Mouse (Mus musculus) lung, postnatal 36 days (tissue): Measurements from ENCODE around the gene C1qtnf4.
A peak's percentile ranks its signal among the peaks of the same experiment; 100 is the strongest.

Source experiments
- DNase-seq: peaks from one replicate; pipeline ENCODE4 v3.0.0; 2022; ENCODE audit warnings: mixed read lengths

C1qtnf4 gene

DNA sequence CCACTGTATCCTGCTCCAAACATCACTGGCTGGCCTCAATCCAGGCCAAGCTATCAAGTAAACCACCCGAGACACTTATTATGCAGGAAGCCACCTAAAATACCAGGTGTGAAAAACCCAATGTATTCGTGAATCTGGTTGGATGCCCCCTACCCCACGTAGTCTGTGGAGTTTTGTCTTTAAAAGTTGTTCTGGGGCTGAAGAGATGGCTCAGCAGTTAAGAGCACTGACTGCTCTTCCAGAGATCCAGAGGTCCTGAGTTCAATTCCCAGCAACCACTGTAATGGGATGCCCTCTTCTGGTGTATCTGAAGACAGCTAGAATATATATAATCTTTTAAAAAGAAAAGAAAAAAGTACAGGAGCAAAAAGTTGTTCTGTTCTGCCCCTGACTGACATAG, 52.7 kb downstream of the C1qtnf4 start:
- no peak for DNase-seq

DNA sequence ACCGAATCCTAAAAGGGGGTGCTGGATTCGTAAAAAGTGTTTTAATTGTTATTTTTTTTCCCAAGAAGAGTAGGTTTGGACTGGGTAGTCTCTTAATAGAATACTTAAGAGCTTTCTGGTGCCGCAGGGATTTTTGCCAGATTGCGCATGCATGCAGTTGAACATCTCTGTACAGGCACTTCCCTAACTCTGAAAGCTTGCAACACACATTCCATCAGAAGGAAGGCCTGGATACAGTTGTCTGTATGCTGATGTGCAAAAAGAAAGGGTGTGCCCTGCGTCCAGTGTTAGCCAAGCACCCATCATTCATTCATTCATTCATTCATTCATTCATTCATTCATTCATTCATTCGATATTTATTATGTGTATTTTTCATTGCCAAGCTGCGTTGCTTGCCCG, 54.1 kb downstream of the C1qtnf4 start:
- peak; percentile 44 for DNase-seq
